Mouse (Mus musculus): ENCODE measurements at regions not wholly inside any gene's neighbourhood (a gene's known extent, or its start where the extent isn't known, plus 50 kb on each side); places are given as distances from the start of the nearest gene placed in this dataset.

GRCm38 (mm10) chr2:51008251-51008533 lies 140.7 kb downstream of the Rnd3 start:
- no peak for DNase-seq

- DNase-seq, result no peak
These were observed 141.3 kb downstream of the Rnd3 start for GRCm38 (mm10) chr2:51007409-51008250.

- DNase-seq, result no peak
These were observed 142.1 kb downstream of the Rnd3 start for GRCm38 (mm10) chr2:51006818-51007217.

GRCm38 (mm10) chr2:51001548-51001947 lies 147.4 kb downstream of the Rnd3 start:
- DNase-seq, result peak; percentile 55

- DNase-seq, result no peak
These were observed 165.0 kb downstream of the Rnd3 start for GRCm38 (mm10) chr2:50983883-50984410.

GRCm38 (mm10) chr2:50982571-50982970 lies 166.3 kb downstream of the Rnd3 start:
- no peak for DNase-seq

GRCm38 (mm10) chr2:50978356-50978755 lies 170.6 kb downstream of the Rnd3 start:
- DNase-seq, result no peak

GRCm38 (mm10) chr2:50971131-50971825 lies 177.6 kb downstream of the Rnd3 start:
- no peak for DNase-seq

- DNase-seq, result no peak
These were observed 180.5 kb downstream of the Rnd3 start for GRCm38 (mm10) chr2:50968382-50968781.

- DNase-seq, result no peak
These were observed 181.1 kb downstream of the Rnd3 start for GRCm38 (mm10) chr2:50967826-50968225.

- no peak for DNase-seq
These were observed 181.8 kb downstream of the Rnd3 start for GRCm38 (mm10) chr2:50967133-50967532.

- DNase-seq, result no peak
These were observed 183.4 kb downstream of the Rnd3 start for GRCm38 (mm10) chr2:50965485-50966017.

- no peak for DNase-seq
These were observed 184.8 kb downstream of the Rnd3 start for GRCm38 (mm10) chr2:50964062-50964461.

GRCm38 (mm10) chr2:50961049-50961448 lies 187.9 kb downstream of the Rnd3 start:
- DNase-seq, result no peak

- no peak for DNase-seq
These were observed 189.6 kb downstream of the Rnd3 start for GRCm38 (mm10) chr2:50959323-50959722.

- no peak for DNase-seq
These were observed 194.4 kb downstream of the Rnd3 start for GRCm38 (mm10) chr2:50954361-50955066.

GRCm38 (mm10) chr2:50951027-50951426 lies 197.9 kb downstream of the Rnd3 start:
- no peak for DNase-seq

- DNase-seq, result no peak
These were observed 199.2 kb downstream of the Rnd3 start for GRCm38 (mm10) chr2:50949717-50950116.

GRCm38 (mm10) chr2:50945526-50945925 lies 203.4 kb downstream of the Rnd3 start:
- DNase-seq, result no peak

- peak; percentile 61 for DNase-seq
These were observed 205.7 kb downstream of the Rnd3 start for GRCm38 (mm10) chr2:50943180-50943579.

- DNase-seq, result peak; percentile 11
These were observed 206.2 kb downstream of the Rnd3 start for GRCm38 (mm10) chr2:50942741-50943140.

GRCm38 (mm10) chr2:50932936-50933335 lies 216.0 kb downstream of the Rnd3 start:
- DNase-seq, result no peak

- DNase-seq, result no peak
These were observed 227.9 kb downstream of the Rnd3 start for GRCm38 (mm10) chr2:50921002-50921401.
